Mouse (Mus musculus) cerebellum, adult 2 months (tissue): ENCODE measurements around the gene Hnrnpa2b1. TPM values are rescaled to one million over a fixed set of nuclear protein-coding genes. Genes with fewer than 3 reads are reported as not detected.
A peak's percentile ranks its signal among the peaks of the same experiment; 100 is the strongest.

Source experiments
- DNase-seq, 2 experiments: peaks; one replicate each; pipeline ENCODE4 v3.0.0; 2021
- H3K27ac ChIP-seq: fragments of 200-500 bp; 2 replicates; pipeline ENCODE4 v1.5.1; 2012; ENCODE audit warnings: low read length, control low read depth, inconsistent platforms; ENCODE audit not compliant: insufficient read depth
- H3K27me3 ChIP-seq: fragments of 200-500 bp; 2 replicates; pipeline ENCODE4 v1.6.1; 2012; ENCODE audit warnings: inconsistent platforms, mild to moderate bottlenecking, low read length, moderate library complexity; ENCODE audit not compliant: control insufficient read depth, insufficient read depth
- H3K4me1 ChIP-seq: fragments of 200-500 bp; 2 replicates; pipeline ENCODE4 v1.6.1; 2011; ENCODE audit warnings: low read length; ENCODE audit not compliant: control insufficient read depth, insufficient read depth
- H3K4me3 ChIP-seq: fragments of 200-500 bp; replicated peaks from 2 replicates; pipeline ENCODE3; 2011; ENCODE audit warnings: mild to moderate bottlenecking, low read depth, low read length, control low read depth; ENCODE audit not compliant: insufficient read depth
- CTCF ChIP-seq: fragments of 200-500 bp; IDR thresholded peaks from 2 replicates; pipeline ENCODE4 v1.5.1; 2011; ENCODE audit warnings: low read depth, mild to moderate bottlenecking, control low read depth, low read length, moderate library complexity, borderline replicate concordance; ENCODE audit not compliant: insufficient read depth
- POLR2A ChIP-seq: fragments of 200-500 bp; IDR thresholded peaks from 2 replicates; pipeline ENCODE4 v1.6.1; 2011; ENCODE audit warnings: low read length, control low read depth, borderline replicate concordance; ENCODE audit not compliant: insufficient read depth
- WGBS: fragments of 180-500 bp; shearing (Covaris S2); methylation state at CpG from one replicate; pipeline ENCODE4 v1.1.7; 2018; 5-methylcytosine and 5-hydroxymethylcytosine counted together
- polyA plus RNA-seq: library from polyadenylated mRNA; depleted of rRNA; stranded (reverse); fragments of >200 nt; gene quantifications from 2 replicates; pipeline ENCODE4 v1.2.3, GENCODE M21; 2012

Hnrnpa2b1 gene
- polyA plus RNA-seq, 1 experiment, result 642 TPM

GRCm38 (mm10) chr6:51452927-51453503 lies 16.7 kb downstream of the Hnrnpa2b1 start:
- no peaks in the 10 kb centered on the region for H3K27me3 ChIP-seq
- H3K4me3 ChIP-seq, result no peak overlapping the region
- no peaks in the 10 kb centered on the region for H3K4me1 ChIP-seq
- WGBS, result 64% methylated on average over 7 of the region's 7 CpGs
- DNase-seq, result no peak
- H3K27ac ChIP-seq, result no peak overlapping the region
- TF ChIP-seq POLR2A (no peak), CTCF (no peak)

GRCm38 (mm10) chr6:51442191-51442835 lies 27.4 kb downstream of the Hnrnpa2b1 start:
- Histone ChIP-seq H3K27ac (no peak overlapping the region), H3K27me3 (no peaks in the 10 kb centered on the region), H3K4me1 (no peaks in the 10 kb centered on the region), H3K4me3 (no peak overlapping the region)
- DNase-seq, result no peak
- TF ChIP-seq CTCF (no peak), POLR2A (no peak)
- WGBS, result 73% methylated on average over 9 of the region's 9 CpGs

GRCm38 (mm10) chr6:51438826-51439330 lies 30.8 kb downstream of the Hnrnpa2b1 start:
- no peak overlapping the region for H3K27ac ChIP-seq
- no peaks in the 10 kb centered on the region for H3K4me1 ChIP-seq
- no peaks in the 10 kb centered on the region for H3K27me3 ChIP-seq
- no peak overlapping the region for H3K4me3 ChIP-seq
- 14% methylated on average over 9 of the region's 9 CpGs for WGBS
- DNase-seq, result no peak
- no peak for TF ChIP-seq POLR2A

GRCm38 (mm10) chr6:51437665-51438064 lies 32.0 kb downstream of the Hnrnpa2b1 start:
- DNase-seq, result no peak
- Histone ChIP-seq H3K4me3 (no peak overlapping the region), H3K4me1 (no peaks in the 10 kb centered on the region), H3K27ac (no peak overlapping the region), H3K27me3 (no peaks in the 10 kb centered on the region)
- 67% methylated on average over 4 of the region's 4 CpGs for WGBS
- no peak for TF ChIP-seq POLR2A
- no peak for TF ChIP-seq CTCF

- Histone ChIP-seq H3K27ac (no peak overlapping the region), H3K4me1 (no peaks in the 10 kb centered on the region), H3K27me3 (no peaks in the 10 kb centered on the region; the same call in 1 of the 2 replicates), H3K4me3 (no peak overlapping the region)
- no peak for TF ChIP-seq CTCF
- no peak for TF ChIP-seq POLR2A
- no peak for DNase-seq
- WGBS, result 76% methylated on average over 7 of the region's 7 CpGs
Observed at GRCm38 (mm10) chr6:51434270-51434669, 35.4 kb downstream of the Hnrnpa2b1 start.

- DNase-seq, result peak; percentile 30 to 39
- no peak for TF ChIP-seq POLR2A
- TF ChIP-seq CTCF, result no peak
- peak within 1 kb of the TSS; percentile 34 for H3K4me3 ChIP-seq
- no peaks in the 10 kb centered on the region; the same call in 1 of the 2 replicates for H3K27me3 ChIP-seq
- H3K4me1 ChIP-seq, result no peaks in the 10 kb centered on the region
- H3K27ac ChIP-seq, result no peak within 1 kb of the TSS
- WGBS, result 1% methylated on average over 74 of the region's 74 CpGs
Observed at GRCm38 (mm10) chr6:51432535-51433397, 36.9 kb downstream of the Hnrnpa2b1 start, which contains the start of gene Nfe2l3. Gene Nfe2l3, plus strand, starts transcription at chr6:51432670.

- no peaks in the 10 kb centered on the region for H3K27me3 ChIP-seq
- no peak for TF ChIP-seq POLR2A
- TF ChIP-seq CTCF, result no peak
- DNase-seq, result no peak
- WGBS, result 99% methylated on average over 2 of the region's 2 CpGs
- no peaks in the 10 kb centered on the region for H3K4me1 ChIP-seq
- H3K27ac ChIP-seq, result no peak overlapping the region
- H3K4me3 ChIP-seq, result no peak overlapping the region
Observed at GRCm38 (mm10) chr6:51424537-51424936, 45.2 kb downstream of the Hnrnpa2b1 start.
